Mouse (Mus musculus): ENCODE results near the gene Spata13.

DNA sequence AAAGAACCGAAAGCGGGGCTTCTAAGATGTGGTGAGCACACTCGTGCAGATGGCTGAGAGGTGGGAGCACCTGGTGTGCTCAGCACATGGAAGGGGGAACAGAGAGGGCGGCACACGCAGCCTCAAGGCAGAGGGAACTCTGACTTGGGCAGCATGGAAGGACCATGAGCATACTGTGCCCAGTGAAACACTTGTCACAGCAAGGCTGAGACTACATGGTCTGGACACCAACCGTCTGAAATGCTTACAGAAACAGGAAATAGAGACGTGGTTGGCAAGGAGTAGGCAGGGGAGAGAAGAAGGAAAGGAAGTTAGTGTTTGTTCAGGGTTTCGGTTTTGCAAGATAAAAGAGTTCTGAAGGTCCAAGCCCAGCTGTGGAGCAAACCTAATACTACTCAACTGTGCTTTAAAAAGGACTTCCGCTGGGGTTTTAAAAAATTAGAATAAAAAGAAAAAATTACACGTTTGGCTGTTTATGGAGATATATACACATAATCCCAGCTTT lies 104.7 kb downstream of the Spata13 start:
- TF ChIP-seq TAL1 (IDR thresholded peaks at IDR 0.05; ENCODE audit: low read length) (no peak), GATA1 (IDR thresholded peaks at IDR 0.05; ENCODE audit: low read length) (no peak)

All from erythroblast, embryonic 14.5 days (primary cell).